Mouse (Mus musculus): ENCODE data around the gene Tmigd3. TPM values are rescaled to one million over a fixed set of nuclear protein-coding genes. Genes with fewer than 3 reads are reported as not detected.

Gene Tmigd3
- polyA plus RNA-seq, 1 experiment from 2014 or later, result 0.33 TPM

GRCm38 (mm10) chr3:105865122-105865521 lies 5.6 kb upstream of the Tmigd3 start:
- no peak overlapping the region for H3K4me2 ChIP-seq
- no peak overlapping the region for H3K9ac ChIP-seq (ENCODE audit: low read depth, low read length)
- WGBS (ENCODE audit: insufficient replicate concordance), result 80% methylated on average over 9 of the region's 9 CpGs
- H3K27ac ChIP-seq (ENCODE audit: low read depth, low read length), result no peak overlapping the region
- no peak for ATAC-seq (replicated peaks; ENCODE audit: insufficient number of reproducible peaks, low FRiP score, low TSS enrichment)
- H3K4me3 ChIP-seq (ENCODE audit: low read depth, low read length), result no peak overlapping the region
- peaks cover 4% of the 10 kb centered on the region; the same call in 1 of the 2 replicates for H3K4me1 ChIP-seq (ENCODE audit: control insufficient read depth, insufficient read depth, low read length)
- H3K36me3 ChIP-seq (ENCODE audit: control insufficient read depth, insufficient read depth, low read length), result no peaks in the 10 kb centered on the region
- no peaks in the 10 kb centered on the region for H3K9me3 ChIP-seq (replicated peaks; ENCODE audit: control insufficient read depth, low read length)
- H3K27me3 ChIP-seq (ENCODE audit: control insufficient read depth, insufficient read depth, low read length), result no peaks in the 10 kb centered on the region

- WGBS (ENCODE audit: insufficient replicate concordance), result 28% methylated on average over 2 of the region's 2 CpGs
- Histone ChIP-seq H3K4me3 (ENCODE audit: low read depth, low read length) (no peak overlapping the region), H3K27me3 (ENCODE audit: control insufficient read depth, insufficient read depth, low read length) (no peaks in the 10 kb centered on the region), H3K4me2 (no peak overlapping the region), H3K4me1 (ENCODE audit: control insufficient read depth, insufficient read depth, low read length) (peaks cover 12% of the 10 kb centered on the region), H3K9me3 (replicated peaks; ENCODE audit: control insufficient read depth, low read length) (no peaks in the 10 kb centered on the region), H3K27ac (ENCODE audit: low read depth, low read length) (no peak overlapping the region), H3K9ac (ENCODE audit: low read depth, low read length) (no peak overlapping the region), H3K36me3 (ENCODE audit: control insufficient read depth, insufficient read depth, low read length) (no peaks in the 10 kb centered on the region)
- no peak; the same call in 1 of the 2 replicates for ATAC-seq (replicated peaks; ENCODE audit: insufficient number of reproducible peaks, low FRiP score, low TSS enrichment)
Measured at GRCm38 (mm10) chr3:105868135-105868534, 2.6 kb upstream of the Tmigd3 start.

- Histone ChIP-seq H3K4me1 (ENCODE audit: control insufficient read depth, insufficient read depth, low read length) (peaks cover 12% of the 10 kb centered on the region), H3K9me3 (replicated peaks; ENCODE audit: control insufficient read depth, low read length) (no peaks in the 10 kb centered on the region), H3K4me2 (peak overlapping the region; percentile 34), H3K27ac (ENCODE audit: low read depth, low read length) (no peak overlapping the region), H3K36me3 (ENCODE audit: control insufficient read depth, insufficient read depth, low read length) (no peaks in the 10 kb centered on the region), H3K9ac (ENCODE audit: low read depth, low read length) (no peak overlapping the region), H3K4me3 (ENCODE audit: low read depth, low read length) (no peak overlapping the region), H3K27me3 (ENCODE audit: control insufficient read depth, insufficient read depth, low read length) (0 out of 2 replicates have a peak, but pooled peaks cover 2% of the 10 kb centered on the region)
- ATAC-seq (replicated peaks; ENCODE audit: insufficient number of reproducible peaks, low FRiP score, low TSS enrichment), result no peak
- 36% methylated on average over 6 of the region's 6 CpGs for WGBS (ENCODE audit: insufficient replicate concordance)
Measured at GRCm38 (mm10) chr3:105872034-105872433, 1.3 kb downstream of the Tmigd3 start.

- Histone ChIP-seq H3K27me3 (ENCODE audit: control insufficient read depth, insufficient read depth, low read length) (0 out of 2 replicates have a peak, but pooled peaks cover 2% of the 10 kb centered on the region), H3K27ac (ENCODE audit: low read depth, low read length) (no peak overlapping the region), H3K4me2 (peak overlapping the region; percentile 34; the same call in 1 of the 2 replicates), H3K9ac (ENCODE audit: low read depth, low read length) (no peak overlapping the region), H3K9me3 (replicated peaks; ENCODE audit: control insufficient read depth, low read length) (no peaks in the 10 kb centered on the region), H3K4me3 (ENCODE audit: low read depth, low read length) (no peak overlapping the region), H3K4me1 (ENCODE audit: control insufficient read depth, insufficient read depth, low read length) (peaks cover 12% of the 10 kb centered on the region), H3K36me3 (ENCODE audit: control insufficient read depth, insufficient read depth, low read length) (no peaks in the 10 kb centered on the region)
- no peak for ATAC-seq (replicated peaks; ENCODE audit: insufficient number of reproducible peaks, low FRiP score, low TSS enrichment)
- WGBS (ENCODE audit: insufficient replicate concordance), result 31% methylated on average over 3 of the region's 3 CpGs
Measured at GRCm38 (mm10) chr3:105872579-105872978, 1.9 kb downstream of the Tmigd3 start.

GRCm38 (mm10) chr3:105873451-105874445 lies 3.0 kb downstream of the Tmigd3 start:
- Histone ChIP-seq H3K9ac (ENCODE audit: low read depth, low read length) (no peak overlapping the region), H3K4me2 (no peak overlapping the region), H3K4me1 (ENCODE audit: control insufficient read depth, insufficient read depth, low read length) (peaks cover 8% of the 10 kb centered on the region), H3K9me3 (replicated peaks; ENCODE audit: control insufficient read depth, low read length) (no peaks in the 10 kb centered on the region), H3K4me3 (ENCODE audit: low read depth, low read length) (no peak overlapping the region), H3K27me3 (ENCODE audit: control insufficient read depth, insufficient read depth, low read length) (peaks cover 9% of the 10 kb centered on the region), H3K27ac (ENCODE audit: low read depth, low read length) (no peak overlapping the region), H3K36me3 (ENCODE audit: control insufficient read depth, insufficient read depth, low read length) (no peaks in the 10 kb centered on the region)
- ATAC-seq (replicated peaks; ENCODE audit: insufficient number of reproducible peaks, low FRiP score, low TSS enrichment), result no peak
- 76% methylated on average over 6 of the region's 6 CpGs for WGBS (ENCODE audit: insufficient replicate concordance)

GRCm38 (mm10) chr3:105876022-105876421 lies 5.3 kb downstream of the Tmigd3 start:
- Histone ChIP-seq H3K27me3 (ENCODE audit: control insufficient read depth, insufficient read depth, low read length) (peaks cover 10% of the 10 kb centered on the region), H3K36me3 (ENCODE audit: control insufficient read depth, insufficient read depth, low read length) (no peaks in the 10 kb centered on the region), H3K4me2 (no peak overlapping the region), H3K9me3 (replicated peaks; ENCODE audit: control insufficient read depth, low read length) (no peaks in the 10 kb centered on the region), H3K4me1 (ENCODE audit: control insufficient read depth, insufficient read depth, low read length) (peaks cover 8% of the 10 kb centered on the region), H3K27ac (ENCODE audit: low read depth, low read length) (no peak overlapping the region), H3K4me3 (ENCODE audit: low read depth, low read length) (no peak overlapping the region), H3K9ac (ENCODE audit: low read depth, low read length) (no peak overlapping the region)
- WGBS (ENCODE audit: insufficient replicate concordance), result 54% methylated on average over 5 of the region's 5 CpGs
- ATAC-seq (replicated peaks; ENCODE audit: insufficient number of reproducible peaks, low FRiP score, low TSS enrichment), result no peak; the same call in 1 of the 2 replicates

GRCm38 (mm10) chr3:105877252-105877803 lies 6.6 kb downstream of the Tmigd3 start:
- no peak for ATAC-seq (replicated peaks; ENCODE audit: insufficient number of reproducible peaks, low FRiP score, low TSS enrichment)
- no peaks in the 10 kb centered on the region for H3K9me3 ChIP-seq (replicated peaks; ENCODE audit: control insufficient read depth, low read length)
- H3K36me3 ChIP-seq (ENCODE audit: control insufficient read depth, insufficient read depth, low read length), result no peaks in the 10 kb centered on the region
- H3K9ac ChIP-seq (ENCODE audit: low read depth, low read length), result no peak overlapping the region
- H3K27me3 ChIP-seq (ENCODE audit: control insufficient read depth, insufficient read depth, low read length), result peaks cover 10% of the 10 kb centered on the region
- no peak overlapping the region for H3K4me2 ChIP-seq
- no peak overlapping the region for H3K4me3 ChIP-seq (ENCODE audit: low read depth, low read length)
- WGBS (ENCODE audit: insufficient replicate concordance), result 73% methylated on average over 6 of the region's 6 CpGs
- no peak overlapping the region for H3K27ac ChIP-seq (ENCODE audit: low read depth, low read length)
- H3K4me1 ChIP-seq (ENCODE audit: control insufficient read depth, insufficient read depth, low read length), result peaks cover 4% of the 10 kb centered on the region

- Histone ChIP-seq H3K27me3 (ENCODE audit: control insufficient read depth, insufficient read depth, low read length) (peaks cover 10% of the 10 kb centered on the region), H3K4me1 (ENCODE audit: control insufficient read depth, insufficient read depth, low read length) (no peaks in the 10 kb centered on the region), H3K9ac (ENCODE audit: low read depth, low read length) (no peak overlapping the region), H3K27ac (ENCODE audit: low read depth, low read length) (no peak overlapping the region), H3K36me3 (ENCODE audit: control insufficient read depth, insufficient read depth, low read length) (no peaks in the 10 kb centered on the region), H3K4me3 (ENCODE audit: low read depth, low read length) (no peak overlapping the region), H3K9me3 (replicated peaks; ENCODE audit: control insufficient read depth, low read length) (no peaks in the 10 kb centered on the region), H3K4me2 (no peak overlapping the region)
- no peak for ATAC-seq (replicated peaks; ENCODE audit: insufficient number of reproducible peaks, low FRiP score, low TSS enrichment)
- 71% methylated on average over 2 of the region's 2 CpGs for WGBS (ENCODE audit: insufficient replicate concordance)
Measured at GRCm38 (mm10) chr3:105877919-105878318, 7.2 kb downstream of the Tmigd3 start.

All from heart, embryonic 11.5 days (tissue).